Mouse (Mus musculus) monocyte, adult 2 months (primary cell): ENCODE results near the gene Stat6.
"Not testable (repeated sequence)": the region's sequence is repeated elsewhere in the genome, so short reads cannot be mapped to it uniquely, and the experiment has no call there.

ENCODE experiments used
- DNase-seq, 2 experiments: peaks; one replicate each; pipeline ENCODE4 v3.0.0; 2022; ENCODE audit warnings: low spot score in 2 of 2, low read depth in 1 of 2

Stat6 gene

DNA sequence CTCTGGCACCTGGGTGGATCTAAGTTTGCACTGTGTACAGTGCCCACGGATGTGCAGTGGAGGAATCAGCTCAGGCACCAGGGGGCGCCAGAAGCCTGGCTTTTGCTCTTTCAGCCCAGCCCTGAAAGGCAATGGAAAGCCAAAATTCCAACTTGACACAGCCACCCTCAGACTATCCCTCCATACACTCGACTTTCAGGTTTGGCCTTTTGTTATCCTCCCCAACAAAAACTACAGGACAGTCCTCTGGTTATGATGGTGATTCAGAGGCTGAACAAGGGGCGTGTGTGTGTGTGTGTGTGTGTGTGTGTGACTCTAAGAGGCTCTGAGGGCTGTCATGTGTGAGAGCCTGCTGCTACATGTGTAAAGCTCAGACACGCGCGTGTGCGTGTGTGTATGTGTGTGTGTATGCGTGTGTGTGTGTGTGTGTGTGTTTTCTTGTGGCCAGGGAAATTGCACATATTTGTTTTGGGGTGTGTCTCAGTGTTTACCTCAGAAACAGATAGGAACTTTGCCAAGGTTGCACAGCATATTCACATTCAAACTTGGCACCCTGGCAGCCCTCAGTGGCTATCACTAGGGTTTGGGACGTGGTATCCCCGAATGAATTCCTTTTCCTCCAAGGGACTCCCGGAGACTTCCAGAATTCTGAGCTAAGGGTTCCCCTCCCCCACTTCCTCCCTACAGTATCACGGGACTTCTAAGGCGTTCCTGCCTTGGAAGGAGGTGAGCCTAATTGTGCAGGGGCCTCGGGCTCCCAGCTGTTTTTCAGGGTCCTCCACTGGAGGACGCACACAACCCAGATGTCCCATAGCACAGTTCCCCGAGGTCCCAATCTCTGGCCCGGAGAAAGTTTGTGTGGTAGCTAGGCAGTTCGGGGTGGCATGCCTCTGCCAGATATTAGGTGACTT, 670 bp upstream of the Stat6 start:
- peak in 1 of 2 experiments; percentile 72 for DNase-seq

DNA sequence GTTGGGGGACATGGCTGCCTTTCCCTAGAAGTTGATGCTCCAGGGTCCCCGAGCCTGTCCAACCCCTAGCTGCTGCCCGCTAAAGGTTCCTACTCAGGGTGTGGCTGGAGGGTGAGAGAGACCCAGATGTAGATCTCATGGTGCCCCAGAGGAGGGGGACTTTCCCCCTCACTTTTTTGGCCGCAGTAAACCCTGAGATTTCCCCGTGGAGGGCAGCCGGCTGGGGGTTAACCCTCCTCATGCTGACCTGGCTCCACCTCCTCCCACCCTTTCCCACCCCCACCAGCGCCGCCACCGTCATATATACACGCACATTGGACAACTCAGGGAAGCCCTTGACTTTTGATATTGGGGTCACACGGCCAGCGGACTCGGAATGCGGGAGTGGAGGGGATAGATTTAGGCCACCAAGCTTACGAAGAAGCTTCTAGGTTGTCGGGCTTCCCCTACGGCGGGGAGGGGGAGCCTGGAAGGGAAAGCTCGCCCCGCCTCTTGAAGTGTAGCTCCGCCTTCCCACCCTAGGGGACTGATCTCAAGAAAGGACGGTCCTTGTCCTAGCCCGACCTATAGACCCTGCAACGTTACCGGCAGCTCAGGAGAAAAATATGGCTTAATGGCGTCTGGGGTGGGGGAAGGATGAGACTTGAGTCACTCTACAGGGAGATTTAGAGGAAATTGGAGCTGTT, 910 bp downstream of the Stat6 start:
- peak in 1 of 2 experiments; percentile 77 for DNase-seq

DNA sequence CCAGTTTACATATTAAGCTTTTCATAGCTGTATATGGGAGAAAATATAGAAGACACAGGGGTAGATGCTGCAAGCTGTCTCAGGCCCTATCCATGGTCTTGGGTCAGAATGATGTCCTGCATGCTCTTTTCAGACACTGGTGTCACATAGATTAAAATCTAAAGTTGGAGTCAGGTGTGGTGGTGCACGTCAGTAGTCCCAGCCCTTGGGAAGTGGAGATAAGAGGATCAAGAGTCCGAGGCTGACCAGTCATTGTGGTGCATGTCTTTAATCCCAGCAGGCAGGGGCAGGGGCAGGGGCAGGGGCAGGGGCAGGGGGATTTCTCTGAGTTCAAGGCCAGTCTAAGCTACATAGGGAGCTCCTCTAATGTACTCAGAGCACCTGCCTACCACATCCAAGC, 3.0 kb downstream of the Stat6 start:
- no peak for DNase-seq

DNA sequence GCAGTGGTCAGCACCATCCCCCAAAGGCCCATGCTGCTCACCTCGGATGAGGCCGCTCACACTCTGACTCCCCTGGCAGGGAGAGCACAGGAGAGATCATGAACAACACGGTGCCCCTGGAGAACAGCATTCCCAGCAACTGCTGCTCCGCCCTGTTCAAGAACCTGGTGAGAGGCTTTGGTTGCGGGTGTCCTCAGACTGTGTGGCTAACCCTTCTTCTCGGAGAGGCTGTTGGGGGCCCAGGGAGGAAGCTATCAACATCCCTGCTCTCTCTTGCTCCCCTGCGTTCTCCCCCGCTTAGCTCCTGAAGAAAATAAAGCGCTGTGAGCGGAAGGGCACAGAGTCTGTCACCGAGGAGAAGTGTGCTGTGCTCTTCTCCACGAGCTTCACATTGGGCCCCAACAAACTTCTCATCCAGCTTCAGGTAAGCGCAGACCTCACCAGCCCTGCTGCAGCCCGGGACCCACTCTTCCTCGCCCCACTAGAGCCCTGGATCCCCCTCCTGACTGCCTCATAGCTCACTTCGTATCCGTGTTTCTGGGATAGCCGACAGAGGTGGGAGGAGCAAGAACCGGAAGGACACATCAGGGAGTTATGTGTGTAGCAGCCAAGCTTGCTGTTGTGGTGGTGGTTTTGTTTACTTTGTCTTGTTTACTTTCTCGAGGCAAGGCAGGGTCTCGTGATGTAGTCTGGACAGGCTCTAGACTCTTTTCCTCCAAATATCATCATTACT, 10.3 kb downstream of the Stat6 start:
- DNase-seq = no peak

DNA sequence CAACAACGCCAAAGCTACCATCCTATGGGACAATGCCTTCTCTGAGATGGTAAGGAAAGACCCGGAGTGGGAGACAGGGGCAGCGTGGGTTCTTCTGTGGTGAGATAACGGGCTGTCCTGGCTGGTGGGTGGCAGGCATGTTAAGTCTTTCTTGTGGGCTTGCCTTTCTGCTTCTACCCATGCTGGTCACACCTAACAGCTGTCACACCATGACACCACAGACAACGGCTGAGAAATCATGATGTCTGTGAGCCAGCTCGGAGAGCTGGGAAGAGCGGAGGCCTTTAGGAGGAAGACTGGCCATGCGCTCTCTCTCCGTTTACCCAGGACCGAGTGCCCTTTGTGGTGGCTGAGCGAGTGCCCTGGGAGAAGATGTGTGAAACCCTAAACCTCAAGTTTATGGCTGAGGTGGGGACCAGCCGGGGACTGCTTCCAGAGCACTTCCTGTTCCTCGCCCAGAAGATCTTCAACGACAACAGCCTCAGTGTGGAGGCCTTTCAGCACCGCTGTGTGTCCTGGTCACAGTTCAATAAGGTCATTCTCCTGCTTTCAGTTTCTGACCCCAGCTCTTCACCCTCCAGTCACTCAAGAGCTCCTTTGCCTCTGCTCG, 12.3 kb downstream of the Stat6 start:
- DNase-seq = no peak

DNA sequence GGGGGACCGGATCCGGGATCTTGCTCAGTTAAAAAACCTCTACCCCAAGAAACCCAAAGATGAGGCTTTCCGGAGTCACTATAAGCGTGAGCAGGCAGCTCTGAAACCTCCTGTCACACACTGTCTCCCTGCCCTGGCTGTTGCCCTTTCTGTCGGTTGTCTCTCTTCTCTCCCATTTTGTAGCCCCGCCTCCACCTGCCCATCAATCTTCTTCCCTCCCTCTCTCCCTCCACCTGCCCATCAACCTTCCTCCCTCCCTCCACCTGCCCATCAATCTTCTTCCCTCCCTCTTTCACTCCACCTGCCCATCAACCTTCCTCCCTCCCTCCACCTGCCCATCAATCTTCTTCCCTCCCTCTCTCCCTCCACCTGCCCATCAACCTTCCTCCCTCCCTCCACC, 14.8 kb downstream of the Stat6 start:
- DNase-seq = not testable (repeated sequence)

DNA sequence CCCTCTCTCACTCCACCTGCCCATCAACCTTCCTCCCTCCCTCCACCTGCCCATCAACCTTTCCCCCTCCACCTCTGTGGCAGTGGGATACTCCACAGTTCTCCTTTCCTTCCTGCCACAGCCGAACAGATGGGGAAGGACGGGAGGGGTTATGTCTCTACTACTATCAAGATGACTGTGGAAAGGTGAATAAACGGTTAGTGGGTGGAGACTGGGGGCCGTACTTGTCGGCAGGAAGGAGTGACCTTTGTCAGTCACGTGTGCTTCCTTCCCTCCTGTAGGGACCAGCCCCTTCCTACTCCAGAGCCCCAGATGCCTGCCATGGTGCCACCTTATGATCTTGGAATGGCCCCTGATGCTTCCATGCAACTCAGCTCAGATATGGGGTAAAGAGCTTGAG, 15.3 kb downstream of the Stat6 start:
- no peak for DNase-seq

DNA sequence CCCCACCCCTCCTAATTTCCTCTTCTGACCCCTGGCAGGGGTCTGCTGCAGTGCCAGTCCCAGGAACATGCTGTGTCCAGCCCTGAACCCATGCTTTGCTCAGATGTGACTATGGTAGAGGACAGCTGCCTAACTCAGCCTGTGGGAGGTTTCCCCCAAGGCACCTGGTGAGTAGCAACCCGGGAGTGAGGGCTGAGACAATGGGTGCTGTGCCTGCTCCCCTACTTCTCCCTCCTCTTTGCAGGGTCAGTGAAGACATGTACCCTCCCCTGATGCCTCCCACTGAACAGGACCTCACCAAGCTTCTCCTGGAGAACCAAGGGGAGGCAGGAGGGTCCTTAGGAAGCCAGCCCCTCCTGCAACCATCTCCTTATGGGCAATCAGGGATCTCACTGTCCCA, 16.8 kb downstream of the Stat6 start:
- DNase-seq = no peak

DNA sequence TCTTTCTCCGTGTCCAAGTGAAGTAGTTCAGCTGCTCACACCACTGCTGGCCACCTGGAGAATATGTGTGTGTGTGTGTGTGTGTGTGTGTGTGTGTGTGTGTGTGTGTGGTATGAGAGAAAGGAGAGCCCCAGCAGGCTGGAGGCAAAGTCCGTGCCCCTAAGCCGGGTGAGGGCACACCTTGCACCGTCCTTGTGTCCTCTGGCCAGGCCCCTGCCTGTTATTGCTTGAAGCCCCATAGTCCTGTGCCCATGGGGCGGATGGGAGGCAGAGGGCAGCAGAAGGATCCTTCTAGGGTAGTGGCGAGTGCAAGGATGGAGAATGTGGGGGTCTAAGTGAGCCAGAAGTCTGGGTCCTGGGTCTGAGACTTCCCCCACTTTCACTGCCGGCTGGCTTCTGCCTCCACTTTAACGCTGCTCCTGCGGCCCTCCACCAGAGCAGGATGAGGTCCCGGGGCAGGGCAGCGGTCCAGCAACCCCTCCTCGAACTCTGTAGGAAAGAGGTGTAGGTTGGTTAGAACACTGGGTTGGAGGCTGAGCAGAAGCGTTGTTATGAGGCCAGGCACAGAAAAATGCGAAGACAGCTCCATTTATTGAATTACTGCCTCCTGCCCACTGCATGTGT, 18.6 kb downstream of the Stat6 start:
- DNase-seq = no peak

DNA sequence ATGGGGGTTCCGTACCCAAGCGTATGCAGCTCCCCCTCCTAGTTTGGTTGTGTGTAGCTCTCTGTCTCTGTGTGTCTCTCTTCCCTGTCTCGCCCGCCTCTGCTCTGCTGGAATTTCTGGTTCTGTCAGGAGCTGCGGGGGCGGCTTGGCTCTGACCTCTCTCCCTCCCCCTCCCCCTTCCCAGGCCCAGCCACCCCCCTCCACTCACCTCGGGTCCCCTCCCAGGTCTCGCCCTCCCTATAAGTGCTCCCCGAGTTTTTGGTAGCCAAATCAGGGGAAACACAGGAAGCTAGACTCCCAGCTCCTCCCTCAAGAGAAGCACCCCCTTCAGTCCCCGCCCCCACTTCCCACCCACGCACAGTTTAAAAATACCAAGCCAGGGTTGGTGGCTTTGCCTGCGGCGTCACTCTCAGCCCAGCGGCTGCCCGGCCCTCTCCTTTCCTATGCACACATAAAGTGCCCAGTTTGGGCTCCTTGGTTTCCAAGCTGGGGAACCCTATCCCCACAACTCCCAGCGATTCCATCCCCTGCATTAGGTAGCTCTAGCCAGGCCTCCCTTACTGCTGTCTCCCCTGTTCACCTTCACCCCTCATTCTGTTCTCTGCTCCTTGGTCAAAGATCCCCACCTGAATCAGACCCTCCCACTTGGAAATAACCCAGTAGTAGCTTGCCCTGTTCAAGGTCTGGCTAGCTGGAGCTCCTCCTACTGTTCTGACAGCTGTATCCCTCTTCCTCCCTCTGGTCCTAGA, 19.3 kb downstream of the Stat6 start:
- no peak for DNase-seq

DNA sequence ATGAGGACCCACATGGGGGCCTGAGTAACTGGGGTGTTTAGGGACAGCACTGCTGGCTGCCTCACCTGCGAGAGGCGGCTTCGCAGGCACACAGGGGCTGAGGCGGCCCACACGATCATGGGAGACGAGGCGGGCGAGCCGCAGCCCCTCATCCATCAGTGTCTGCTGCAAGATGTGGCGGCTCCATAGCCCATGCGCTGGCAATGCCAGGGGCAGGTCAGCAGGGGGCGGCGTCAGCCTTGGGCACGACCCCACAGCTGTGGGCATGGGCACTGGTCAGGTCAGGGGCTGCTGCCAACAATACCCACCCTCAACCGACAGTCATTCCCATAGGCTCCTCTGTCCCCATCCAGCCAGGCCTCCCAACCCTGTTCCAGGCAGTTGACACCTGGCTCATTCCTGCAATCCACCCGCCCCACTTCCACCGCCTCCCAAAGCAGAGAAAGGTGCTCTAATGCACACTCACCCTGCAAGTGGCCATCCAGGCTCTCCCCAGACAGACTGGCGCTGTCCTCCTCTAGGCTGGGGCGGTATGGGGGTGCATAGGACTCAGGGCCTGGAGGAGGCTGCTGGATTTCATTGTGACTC, 20.0 kb downstream of the Stat6 start:
- DNase-seq = no peak

DNA sequence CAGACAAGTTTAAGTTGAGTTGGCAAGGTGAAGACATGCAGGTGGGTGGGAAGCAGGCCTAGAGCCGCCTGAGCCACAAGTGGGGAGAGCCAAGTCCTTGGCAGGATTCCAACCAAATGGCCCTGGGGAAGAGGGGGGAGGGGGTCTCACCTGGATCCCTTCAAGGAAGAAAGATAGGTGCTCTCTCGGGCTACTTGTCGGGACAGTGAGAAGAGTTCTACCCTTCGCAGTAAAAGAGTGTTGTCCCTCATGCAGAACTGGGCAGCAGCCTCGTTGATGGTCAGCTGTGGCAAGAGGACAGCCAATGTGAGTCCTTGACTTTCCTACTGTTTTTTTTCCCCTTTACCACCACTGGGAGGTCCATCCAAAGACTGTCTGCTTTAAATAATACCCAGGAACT, 20.8 kb downstream of the Stat6 start:
- DNase-seq = no peak

DNA sequence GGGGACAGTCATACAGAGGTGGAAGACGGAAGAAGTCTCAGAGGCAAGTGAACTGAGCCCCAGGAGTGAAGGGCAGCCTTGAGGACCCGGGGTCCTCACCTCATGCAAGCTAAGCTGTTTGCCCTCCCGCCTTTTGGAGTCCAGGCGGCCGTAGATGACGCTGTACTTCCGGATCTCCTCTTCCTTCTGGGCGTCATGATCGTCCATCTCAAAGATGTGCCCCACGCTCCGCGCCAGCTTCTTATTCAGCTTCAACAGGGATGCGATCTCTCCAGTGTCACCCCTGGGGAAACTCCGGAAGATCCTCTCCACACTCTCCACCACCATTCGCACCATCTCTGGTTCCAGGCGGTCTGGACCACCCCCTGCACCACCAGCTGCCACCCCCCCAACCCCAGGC, 21.4 kb downstream of the Stat6 start:
- DNase-seq = no peak

DNA sequence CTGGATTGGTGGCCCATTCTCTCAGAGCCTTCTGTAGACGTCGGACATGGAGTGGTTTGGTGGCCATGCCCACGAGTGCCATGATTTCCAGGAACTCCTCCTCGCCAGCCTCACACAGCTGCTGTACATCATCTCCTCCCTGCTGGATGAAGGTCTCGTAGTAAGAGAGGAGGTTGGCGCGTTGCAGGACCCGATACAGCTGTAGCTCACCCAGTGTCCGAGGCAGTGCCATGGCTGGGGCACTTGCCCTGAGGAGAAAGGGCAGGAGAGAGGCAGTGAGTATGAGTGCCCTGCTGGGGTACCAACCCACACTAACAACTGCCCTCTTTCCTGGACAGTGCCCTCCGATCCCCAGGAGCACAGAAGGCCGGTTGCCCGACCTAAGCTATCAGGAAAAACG, 22.1 kb downstream of the Stat6 start:
- no peak for DNase-seq

DNA sequence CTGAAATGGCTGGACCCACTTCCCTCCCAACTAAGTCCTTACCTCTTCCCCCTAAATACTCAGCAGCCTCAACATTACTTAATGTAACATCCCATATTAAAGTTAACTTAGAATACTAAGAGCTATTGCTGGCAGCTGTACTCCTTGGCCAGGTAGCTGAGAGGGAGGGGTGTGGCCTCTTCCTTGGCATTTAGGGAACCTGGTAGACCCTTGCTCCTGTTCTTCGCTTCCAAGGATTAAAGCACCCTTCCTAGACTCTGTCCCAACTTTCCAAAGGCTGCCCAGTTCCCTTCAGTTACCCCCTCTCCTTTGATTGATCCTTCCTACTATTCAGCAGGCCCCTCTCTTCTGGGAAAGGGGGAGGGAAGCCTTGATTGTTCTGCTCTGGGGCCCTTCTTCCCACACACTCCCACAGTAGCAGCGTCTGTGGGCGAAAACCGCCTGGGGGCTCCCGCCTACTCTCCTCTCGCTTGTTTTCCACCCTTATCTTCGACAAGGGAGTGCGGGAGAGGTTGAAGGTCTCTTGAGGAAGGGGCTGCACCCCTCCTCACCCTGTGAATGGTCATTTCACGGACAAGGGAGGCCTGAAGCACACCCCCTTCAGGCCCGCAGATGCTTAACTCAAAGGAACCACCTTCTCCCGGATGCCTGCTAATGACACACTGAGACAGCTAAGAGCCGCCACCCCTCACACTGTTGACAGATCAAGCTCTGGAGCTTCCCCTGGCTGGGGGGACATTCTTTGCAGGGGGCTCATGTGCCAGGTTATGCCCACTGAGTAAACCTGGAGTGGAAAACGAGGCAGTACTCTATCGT, 22.8 kb downstream of the Stat6 start:
- no peak for DNase-seq

DNA sequence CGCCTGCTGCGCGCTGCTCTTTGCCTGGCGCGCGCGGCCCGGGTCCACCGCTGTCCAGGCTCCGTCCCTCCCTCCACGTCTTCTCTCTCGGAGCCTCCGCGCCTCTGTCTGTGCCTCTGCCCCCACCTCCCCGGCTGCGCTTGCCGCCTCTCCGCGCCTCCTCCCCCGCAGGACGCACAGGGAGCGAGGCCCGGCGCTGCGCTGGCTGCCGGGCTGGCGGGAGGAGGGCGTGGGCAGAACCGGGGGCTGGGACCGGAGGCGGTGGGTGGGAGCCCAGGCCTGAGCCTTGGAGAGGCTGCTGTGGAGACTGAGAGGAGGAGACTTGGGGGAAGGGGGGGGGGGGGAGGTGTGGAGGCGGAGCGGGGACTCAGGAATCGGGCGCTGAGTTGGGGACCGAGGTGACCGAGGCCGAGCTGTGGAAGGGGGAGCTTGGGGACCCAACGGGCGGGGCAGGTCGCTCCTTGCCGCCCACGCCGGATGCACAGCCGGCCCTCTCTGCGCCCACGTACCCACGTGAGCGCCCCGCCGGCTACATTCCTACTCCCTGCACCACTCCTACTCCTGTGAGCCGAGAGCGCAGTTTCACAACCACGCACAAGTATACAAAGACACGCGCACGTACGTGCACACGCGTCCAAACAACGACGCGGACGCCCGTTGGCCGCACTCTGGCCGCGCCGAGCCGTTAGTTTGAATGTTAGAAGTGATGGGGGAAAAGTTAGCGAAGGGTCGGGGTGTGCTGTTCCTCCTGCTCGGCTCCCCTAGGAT, 23.9 kb downstream of the Stat6 start, which contains the start of gene Nemp1:
Gene Nemp1, plus strand, starts transcription at position 401 of the 768 bp plus-strand sequence.
- peak in 1 of 2 experiments; percentile 53 for DNase-seq

DNA sequence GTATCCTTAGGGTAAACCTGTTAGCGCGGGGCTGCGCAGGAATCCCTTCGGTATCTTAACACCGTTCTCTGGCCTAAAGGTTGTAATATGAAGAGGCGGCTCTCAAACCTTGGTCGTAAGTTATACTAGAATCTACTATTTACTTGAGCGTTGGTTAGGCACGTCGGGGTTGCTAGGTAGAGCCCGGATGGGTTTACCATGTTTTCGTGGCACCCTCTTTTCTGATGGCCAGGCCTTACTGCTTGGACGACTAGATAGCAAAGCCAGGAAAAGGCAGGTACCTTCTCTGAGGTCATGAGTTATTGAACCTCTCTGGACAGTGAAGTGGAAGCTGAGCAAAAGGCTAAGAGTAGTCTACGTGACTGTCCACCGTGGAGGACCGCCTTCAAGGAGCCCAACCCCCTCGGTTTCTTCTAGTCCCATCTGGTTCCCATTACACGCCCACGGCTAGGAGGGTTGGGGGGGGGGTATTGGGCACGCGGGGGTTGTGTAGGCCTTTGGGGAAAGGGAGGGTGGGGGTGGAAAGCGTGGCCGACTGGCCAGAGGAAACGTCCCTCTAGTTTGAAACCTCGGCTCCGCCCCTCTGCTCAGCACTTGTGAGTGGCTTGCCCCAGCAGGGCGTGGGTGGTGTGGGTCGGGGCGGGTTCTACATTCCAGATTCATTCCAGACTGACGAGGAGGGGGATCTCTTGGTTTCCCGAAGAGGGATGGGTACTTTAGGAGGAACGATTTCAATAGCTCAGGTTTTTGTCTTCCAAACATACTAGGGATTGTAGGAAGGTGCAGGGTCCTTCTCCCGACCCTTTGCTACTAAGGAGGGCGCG, 24.7 kb downstream of the Stat6 start:
- peak in 1 of 2 experiments; percentile 56 for DNase-seq
